Comparison of ENCODE assay signal across 21 mouse cellular contexts in genomic region chr3:73741998-73742397, GRCm38 (mm10). TPM values are rescaled to one million over a fixed set of nuclear protein-coding genes. Genes with fewer than 3 reads are reported as not detected.
"Had no signal": no experiment of that assay in that cellular context is flagged by ENCODE, and none has a peak within 500 bp of the region (broad histone marks: within the 10 kb centered on the region; RNA-seq: fewer than 3 reads in every experiment).

No protein-coding gene starts in this region.

- H3K36me3 ChIP-seq: lung, embryonic 15.5 days; midbrain, embryonic 13.5 days; neural tube, embryonic 12.5 days; stomach, embryonic 15.5 days had no signal

- H3K9ac ChIP-seq: liver, postnatal 0 days; lung, embryonic 15.5 days; midbrain, embryonic 13.5 days; neural tube, embryonic 12.5 days; stomach, embryonic 15.5 days had no signal

- DNase-seq: liver, postnatal 0 days; lung, adult 2 months; lung, postnatal 14 days; lung, postnatal 36 days; right cerebral cortex, postnatal 14 days; thymus, adult 2 months; thymus, postnatal 25 days; thymus, postnatal 4 days had no signal

- H3K4me2 ChIP-seq: lung, embryonic 15.5 days; midbrain, embryonic 11.5 days; midbrain, embryonic 13.5 days; neural tube, embryonic 12.5 days; stomach, embryonic 15.5 days had no signal

- ATAC-seq: liver, postnatal 0 days; lung, postnatal 0 days; midbrain, embryonic 13.5 days; midbrain, embryonic 16.5 days had no signal

- H3K9me3 ChIP-seq: lung, embryonic 15.5 days; megakaryocyte, embryonic 14.5 days; midbrain, embryonic 13.5 days; neural tube, embryonic 12.5 days; stomach, embryonic 15.5 days had no signal

- H3K27ac ChIP-seq: lung, embryonic 15.5 days; macrophage; midbrain, embryonic 13.5 days; neural tube, embryonic 12.5 days; stomach, embryonic 15.5 days; stomach, postnatal 0 days had no signal

- H3K27me3 ChIP-seq: lung, embryonic 15.5 days; megakaryocyte, embryonic 14.5 days; midbrain, embryonic 13.5 days; neural tube, embryonic 12.5 days; stomach, embryonic 15.5 days had no signal

- H3K4me3 ChIP-seq: lung, embryonic 15.5 days; megakaryocyte, embryonic 14.5 days; midbrain, embryonic 13.5 days; neural tube, embryonic 12.5 days; stomach, embryonic 15.5 days had no signal

- H3K4me1 ChIP-seq: lung, embryonic 15.5 days; megakaryocyte, embryonic 14.5 days; midbrain, embryonic 13.5 days; neural tube, embryonic 12.5 days; stomach, embryonic 15.5 days had no signal

RNA-seq across cellular contexts. Expression of gene Bche, which starts 33.8 kb away (rescaled TPM):
- total RNA-seq: megakaryocyte progenitor cell, adult 5-6 weeks; monocyte, adult 5-6 weeks; neutrophil, adult 5-6 weeks had no signal
- polyA plus RNA-seq: macrophage had no signal
